Mouse (Mus musculus): ENCODE measurements around the gene Rcor1.

The Rcor1 gene

GRCm38 (mm10) chr12:111038976-111039612 is at the start of gene Rcor1:
Rcor1 (plus strand) TSS chr12:111039351.
- DNase-seq (ENCODE audit: low spot score in 2 of 2): peak; percentile 99

GRCm38 (mm10) chr12:110989409-110989808 is 49.7 kb upstream of the Rcor1 start:
- no peak for DNase-seq (ENCODE audit: low spot score in 2 of 2)

GRCm38 (mm10) chr12:110990500-110990899 is 48.7 kb upstream of the Rcor1 start:
- DNase-seq (ENCODE audit: low spot score in 2 of 2): no peak

- DNase-seq (ENCODE audit: low spot score in 2 of 2): peak; percentile 46 to 49
Observed at GRCm38 (mm10) chr12:110991361-110992127, 47.6 kb upstream of the Rcor1 start.

GRCm38 (mm10) chr12:110992128-110992553 is 47.0 kb upstream of the Rcor1 start:
- peak; percentile 90 to 92 for DNase-seq (ENCODE audit: low spot score in 2 of 2)

- no peak for DNase-seq (ENCODE audit: low spot score in 2 of 2)
Observed at GRCm38 (mm10) chr12:110992771-110993170, 46.4 kb upstream of the Rcor1 start.

GRCm38 (mm10) chr12:110993226-110993625 is 45.9 kb upstream of the Rcor1 start:
- no peak for DNase-seq (ENCODE audit: low spot score in 2 of 2)

- no peak for DNase-seq (ENCODE audit: low spot score in 2 of 2)
Observed at GRCm38 (mm10) chr12:110994666-110995065, 44.5 kb upstream of the Rcor1 start.

- no peak for DNase-seq (ENCODE audit: low spot score in 2 of 2)
Observed at GRCm38 (mm10) chr12:110998092-110998491, 41.1 kb upstream of the Rcor1 start.

- DNase-seq (ENCODE audit: low spot score in 2 of 2): no peak
Observed at GRCm38 (mm10) chr12:110999820-111000219, 39.3 kb upstream of the Rcor1 start.

- DNase-seq (ENCODE audit: low spot score in 2 of 2): no peak
Observed at GRCm38 (mm10) chr12:111000956-111001355, 38.2 kb upstream of the Rcor1 start.

GRCm38 (mm10) chr12:111004142-111004541 is 35.0 kb upstream of the Rcor1 start:
- no peak for DNase-seq (ENCODE audit: low spot score in 2 of 2)

- DNase-seq (ENCODE audit: low spot score in 2 of 2): no peak
Observed at GRCm38 (mm10) chr12:111005803-111006202, 33.3 kb upstream of the Rcor1 start.

- no peak for DNase-seq (ENCODE audit: low spot score in 2 of 2)
Observed at GRCm38 (mm10) chr12:111006339-111006738, 32.8 kb upstream of the Rcor1 start.

- DNase-seq (ENCODE audit: low spot score in 2 of 2): no peak
Observed at GRCm38 (mm10) chr12:111007134-111008103, 31.7 kb upstream of the Rcor1 start.

GRCm38 (mm10) chr12:111008500-111009490 is 30.4 kb upstream of the Rcor1 start:
- DNase-seq (ENCODE audit: low spot score in 2 of 2): no peak

GRCm38 (mm10) chr12:111009615-111010257 is 29.4 kb upstream of the Rcor1 start:
- no peak for DNase-seq (ENCODE audit: low spot score in 2 of 2)

GRCm38 (mm10) chr12:111016807-111017206 is 22.3 kb upstream of the Rcor1 start:
- no peak for DNase-seq (ENCODE audit: low spot score in 2 of 2)

- no peak for DNase-seq (ENCODE audit: low spot score in 2 of 2)
Observed at GRCm38 (mm10) chr12:111018068-111018467, 21.1 kb upstream of the Rcor1 start.

GRCm38 (mm10) chr12:111019086-111019485 is 20.1 kb upstream of the Rcor1 start:
- DNase-seq (ENCODE audit: low spot score in 2 of 2): no peak
